Mouse (Mus musculus) erythroblast, embryonic 14.5 days (primary cell): ENCODE results near the gene Sgms1. TPM values are rescaled to one million over a fixed set of nuclear protein-coding genes. Genes with fewer than 3 reads are reported as not detected.

ENCODE experiments used
- H3K27me3 ChIP-seq: 2 replicates; pipeline ENCODE4 v1.6.1; 2012; ENCODE audit warnings: inconsistent platforms; ENCODE audit not compliant: control insufficient read depth
- H3K36me3 ChIP-seq: 2 replicates; pipeline ENCODE4 v1.6.1; 2012; ENCODE audit warnings: mild to moderate bottlenecking, inconsistent platforms; ENCODE audit not compliant: control insufficient read depth
- H3K4me1 ChIP-seq: 2 replicates; pipeline ENCODE4 v1.6.1; 2012; ENCODE audit warnings: inconsistent platforms; ENCODE audit not compliant: control insufficient read depth
- H3K4me3 ChIP-seq: replicated peaks from 2 replicates; pipeline ENCODE3; 2012; ENCODE audit warnings: moderate library complexity, mild to moderate bottlenecking, inconsistent platforms
- H3K9me3 ChIP-seq: 2 replicates; pipeline ENCODE4 v1.6.1; 2012; ENCODE audit warnings: low read length, inconsistent platforms, mixed read lengths; ENCODE audit not compliant: control insufficient read depth
- GATA1 ChIP-seq: IDR thresholded peaks from 2 replicates; pipeline ENCODE4 v1.6.1; 2012; ENCODE audit warnings: low read length, inconsistent platforms, mixed read lengths
- TAL1 ChIP-seq: IDR thresholded peaks from 3 replicates; pipeline ENCODE4 v1.6.1; 2012; ENCODE audit warnings: low read length, inconsistent platforms, mixed read lengths
- polyA plus RNA-seq: library from polyadenylated mRNA; stranded (reverse); fragments of >175 nt; gene quantifications from 2 replicates; pipeline ENCODE4 v1.2.3, GENCODE M21; 2012

Gene Sgms1
- polyA plus RNA-seq, 1 experiment: 0.28 TPM

DNA sequence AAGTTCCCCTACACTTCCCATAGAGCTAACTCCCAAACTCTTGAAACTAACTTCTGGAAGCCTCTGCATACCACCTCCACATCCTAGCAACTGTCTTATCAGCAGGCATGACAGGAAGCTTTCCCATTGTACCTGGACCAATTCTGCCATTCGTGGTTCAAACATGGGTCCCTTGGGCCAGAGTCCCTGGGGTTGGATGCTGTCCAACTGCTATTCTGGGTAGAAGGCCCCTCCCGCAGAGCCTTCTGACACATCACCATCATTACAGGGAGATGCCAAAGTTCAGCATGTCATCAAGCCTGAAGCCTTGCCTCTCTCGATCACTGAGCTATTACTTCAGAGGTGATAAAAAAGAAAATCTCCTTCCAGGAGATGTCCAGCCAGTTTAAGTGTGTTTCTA is 175.9 kb downstream of the Sgms1 start:
- no peak overlapping the region for H3K4me3 ChIP-seq
- H3K36me3 ChIP-seq: peaks cover 63% of the 10 kb centered on the region
- H3K4me1 ChIP-seq: peaks cover 60% of the 10 kb centered on the region
- TF ChIP-seq GATA1: no peak
- TF ChIP-seq TAL1: no peak
- no peaks in the 10 kb centered on the region for H3K27me3 ChIP-seq
- no peaks in the 10 kb centered on the region for H3K9me3 ChIP-seq

DNA sequence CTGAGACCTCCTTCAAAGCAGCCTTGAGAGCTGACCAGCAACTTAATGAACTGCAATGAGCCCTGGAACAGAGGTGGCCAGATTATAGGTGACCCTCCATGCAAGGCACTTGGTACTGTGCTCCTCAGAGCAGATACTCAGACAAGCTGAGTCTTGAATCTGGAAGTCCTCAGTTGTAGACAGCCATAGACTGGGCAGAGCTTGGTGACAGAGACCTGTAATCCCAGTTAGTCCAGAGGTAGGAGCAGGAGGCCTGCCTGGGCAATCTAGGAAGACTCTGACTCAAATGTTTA is 178.3 kb downstream of the Sgms1 start:
- no peaks in the 10 kb centered on the region for H3K9me3 ChIP-seq

DNA sequence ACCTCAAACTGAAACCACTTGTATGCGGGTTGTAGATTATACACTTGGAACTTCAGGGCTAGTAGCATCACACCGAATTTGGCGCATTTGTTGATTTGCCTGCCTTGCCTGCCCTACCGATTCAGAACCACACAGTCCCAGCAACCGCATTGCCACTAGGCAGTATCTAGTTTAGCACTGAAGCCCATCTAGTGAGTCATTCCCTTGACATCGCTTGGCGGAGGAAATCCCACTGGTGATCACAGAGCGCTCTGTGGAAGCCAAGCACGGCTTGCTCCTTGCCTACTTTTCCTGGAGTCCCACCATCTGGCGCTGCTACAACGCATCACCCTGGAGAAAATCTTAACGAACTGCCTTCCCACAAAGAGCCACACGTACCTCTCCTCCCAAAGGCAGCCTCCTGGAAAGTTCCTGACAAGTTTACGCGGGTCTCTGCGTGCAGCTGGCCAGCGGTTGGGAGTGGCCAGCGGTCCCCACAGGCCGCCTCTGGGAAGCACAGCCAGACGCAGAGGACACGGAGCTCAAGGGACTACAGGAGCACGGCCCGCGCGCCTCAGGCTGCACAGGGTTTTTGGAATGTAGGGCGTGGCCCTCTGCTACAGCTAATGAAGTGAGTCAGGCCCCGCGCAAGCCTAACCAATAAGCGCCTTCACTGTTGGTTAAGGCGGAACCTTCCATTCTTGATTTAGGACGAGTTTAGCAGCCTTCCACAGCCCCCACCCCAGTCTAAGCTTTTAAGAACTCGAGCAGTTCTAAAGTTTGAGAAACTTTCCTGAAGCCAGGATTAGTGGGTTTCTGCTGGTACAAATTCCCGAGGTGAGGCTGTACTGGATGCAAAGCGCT is 178.8 kb downstream of the Sgms1 start:
- TF ChIP-seq GATA1: no peak
- Histone ChIP-seq H3K36me3 (peaks cover 38% of the 10 kb centered on the region), H3K4me1 (peaks cover 47% of the 10 kb centered on the region), H3K9me3 (no peaks in the 10 kb centered on the region), H3K27me3 (no peaks in the 10 kb centered on the region), H3K4me3 (peak overlapping the region; percentile 62)

More for the DNA sequence above, 178.3 kb downstream of the Sgms1 start:
- peak overlapping the region; percentile 62 for H3K4me3 ChIP-seq
- peaks cover 47% of the 10 kb centered on the region for H3K4me1 ChIP-seq
- H3K27me3 ChIP-seq: no peaks in the 10 kb centered on the region
- TF ChIP-seq GATA1 (no peak), TAL1 (no peak)
- peaks cover 44% of the 10 kb centered on the region for H3K36me3 ChIP-seq

DNA sequence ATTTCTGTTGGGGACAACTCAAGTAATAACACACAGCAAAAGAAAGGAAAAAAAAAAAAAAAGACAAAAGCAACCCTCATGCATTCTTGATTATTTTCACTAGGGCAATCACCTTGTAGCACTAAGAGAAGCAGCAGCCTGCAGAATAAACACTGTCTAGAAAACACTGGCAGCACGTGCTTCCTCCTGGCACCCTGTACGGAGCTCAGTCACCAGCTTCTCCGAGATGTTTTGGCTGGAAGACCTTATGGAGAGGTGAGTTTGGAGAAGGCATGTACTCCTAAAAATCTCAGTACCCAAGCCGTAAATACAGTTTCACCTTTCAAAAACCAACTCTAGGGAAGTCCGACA is 179.4 kb downstream of the Sgms1 start:
- Histone ChIP-seq H3K9me3 (no peaks in the 10 kb centered on the region), H3K4me1 (peaks cover 44% of the 10 kb centered on the region), H3K27me3 (no peaks in the 10 kb centered on the region), H3K36me3 (peaks cover 32% of the 10 kb centered on the region), H3K4me3 (peak overlapping the region; percentile 62)
- TF ChIP-seq GATA1: no peak
- TF ChIP-seq TAL1: no peak

DNA sequence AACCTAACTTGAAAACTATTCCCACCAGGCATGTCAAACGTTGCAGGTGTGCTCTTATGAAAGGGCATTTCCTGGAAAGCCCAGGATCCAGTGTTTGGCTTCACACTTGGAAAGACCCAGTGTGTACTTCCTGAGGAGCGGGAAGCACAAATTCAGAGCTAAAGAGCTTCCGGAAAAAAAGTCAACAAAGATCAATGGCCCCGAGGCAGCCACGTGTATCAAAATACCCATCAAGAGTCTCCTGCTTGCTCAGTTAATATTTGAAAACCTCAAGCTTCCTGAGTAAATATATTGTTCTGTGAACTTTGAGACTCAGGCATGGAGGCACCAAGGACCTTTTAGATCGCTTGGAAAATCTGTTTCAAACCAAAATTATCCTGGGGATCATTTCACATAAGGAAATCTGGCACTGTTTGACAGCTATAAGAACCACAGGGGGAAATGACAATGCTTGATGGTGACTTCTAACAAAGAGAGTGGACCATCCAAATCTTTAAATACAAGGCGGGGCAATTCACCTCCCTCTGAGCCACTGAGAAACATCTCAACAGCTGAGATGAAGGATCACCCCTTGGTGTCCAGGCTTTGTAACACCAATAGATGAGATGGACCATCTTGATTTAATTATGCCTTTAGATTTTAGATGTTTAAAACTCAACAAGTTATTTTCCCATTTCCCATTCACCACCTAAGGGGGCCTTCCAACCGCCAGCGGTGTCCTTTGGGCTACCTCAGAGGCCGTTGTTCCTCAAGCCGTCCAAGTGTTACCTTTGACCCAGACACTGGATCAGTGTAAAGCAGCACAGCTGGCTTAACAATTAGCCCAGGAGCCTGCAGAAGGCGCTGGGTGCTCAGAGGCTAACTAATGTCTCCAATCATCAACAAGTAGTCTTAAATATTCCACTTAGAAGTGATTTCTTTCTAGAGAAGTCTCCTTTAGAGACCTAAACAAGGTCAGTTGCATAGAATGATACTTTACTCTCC is 187.1 kb downstream of the Sgms1 start:
- Histone ChIP-seq H3K4me1 (peaks cover 51% of the 10 kb centered on the region), H3K27me3 (no peaks in the 10 kb centered on the region), H3K4me3 (peak overlapping the region; percentile 36), H3K36me3 (peaks cover 46% of the 10 kb centered on the region), H3K9me3 (no peaks in the 10 kb centered on the region)
- TF ChIP-seq TAL1: no peak
- no peak for TF ChIP-seq GATA1

DNA sequence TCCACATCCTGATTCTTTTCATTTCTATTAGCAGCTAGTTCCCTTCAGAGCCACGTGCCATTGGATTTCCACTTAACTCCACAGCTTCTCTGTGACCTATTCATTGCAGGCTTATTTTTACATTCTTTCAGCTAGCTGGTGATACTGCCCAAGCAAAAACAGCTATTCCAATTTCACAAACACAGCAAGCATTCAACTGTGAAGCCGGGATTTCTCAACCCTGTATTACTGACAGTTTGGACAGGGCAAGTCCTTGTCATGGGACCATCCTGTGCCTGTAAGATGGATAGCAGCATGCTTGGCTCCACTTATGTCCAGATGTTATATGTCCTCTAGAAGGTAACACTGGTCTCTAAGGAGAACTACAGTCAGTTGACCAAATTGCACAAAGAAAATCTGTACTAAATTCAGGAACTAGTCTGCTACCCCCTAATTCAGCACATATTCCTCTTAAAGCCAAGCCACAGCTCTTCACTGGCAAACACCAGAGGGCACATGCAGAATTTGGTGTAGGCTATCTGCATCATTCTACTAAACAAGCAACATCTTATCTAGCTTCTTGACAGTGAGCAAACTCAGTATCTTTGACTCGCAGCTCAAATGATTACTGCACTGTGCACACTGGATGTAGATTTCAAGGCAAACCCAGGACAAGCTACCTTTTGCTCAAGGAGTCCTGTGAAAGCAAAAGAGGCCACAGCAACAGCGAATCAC is 189.5 kb downstream of the Sgms1 start:
- H3K4me1 ChIP-seq: peaks cover 70% of the 10 kb centered on the region
- no peak for TF ChIP-seq GATA1
- TF ChIP-seq TAL1: peak; percentile 17; the same call in 1 of the 3 replicates
- H3K9me3 ChIP-seq: no peaks in the 10 kb centered on the region
- H3K4me3 ChIP-seq: no peak overlapping the region
- no peaks in the 10 kb centered on the region for H3K27me3 ChIP-seq
- peaks cover 67% of the 10 kb centered on the region for H3K36me3 ChIP-seq

DNA sequence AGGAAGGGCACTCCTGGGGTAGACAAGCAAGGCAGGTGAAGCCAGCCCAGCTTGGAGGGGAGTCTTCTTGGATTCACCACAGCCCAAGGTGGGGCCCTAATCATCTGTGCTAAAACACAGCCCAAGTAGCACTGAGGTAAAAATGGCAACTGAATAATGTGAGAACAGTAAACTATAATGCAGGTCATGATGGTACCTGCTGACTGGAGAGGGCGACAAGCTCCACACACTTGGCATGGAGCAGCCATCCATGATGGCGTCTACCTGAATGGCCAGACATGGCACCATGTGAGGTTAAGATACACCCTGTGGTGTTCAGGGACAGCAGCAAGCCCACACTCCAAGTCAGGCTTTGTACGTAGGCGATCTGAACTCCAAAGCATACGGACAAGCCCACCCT is 190.4 kb downstream of the Sgms1 start:
- Histone ChIP-seq H3K27me3 (no peaks in the 10 kb centered on the region), H3K9me3 (no peaks in the 10 kb centered on the region), H3K36me3 (peaks cover 75% of the 10 kb centered on the region), H3K4me1 (peaks cover 74% of the 10 kb centered on the region), H3K4me3 (no peak overlapping the region)
- TF ChIP-seq TAL1: no peak
- no peak for TF ChIP-seq GATA1

DNA sequence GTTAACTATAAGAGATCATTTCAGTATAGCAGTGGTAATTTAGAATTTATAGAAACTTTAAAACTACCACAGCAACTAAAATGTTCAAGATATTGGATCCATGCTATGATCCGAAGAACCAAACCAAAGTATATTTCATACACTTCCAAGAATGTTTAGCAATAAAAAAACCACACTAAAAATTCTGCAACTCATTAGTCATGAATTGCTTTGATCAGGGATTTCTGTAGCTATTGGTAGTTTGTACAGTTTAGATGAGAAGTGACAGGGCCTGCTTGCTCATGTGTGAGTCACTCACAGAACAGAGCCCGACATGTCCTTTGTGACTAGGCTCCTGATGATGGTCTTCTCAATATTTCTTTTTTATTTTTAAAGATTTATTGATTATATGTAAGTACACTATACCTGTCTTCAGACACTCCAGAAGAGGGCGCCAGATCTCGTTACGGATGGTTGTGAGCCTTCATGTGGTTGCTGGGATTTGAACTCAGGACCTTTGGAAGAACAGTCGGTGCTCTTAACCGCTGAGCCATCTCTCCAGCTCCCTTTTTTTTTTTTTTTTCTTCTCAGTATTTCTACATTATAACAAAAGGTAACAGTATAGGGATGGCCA is 190.9 kb downstream of the Sgms1 start:
- Histone ChIP-seq H3K4me1 (peaks cover 76% of the 10 kb centered on the region), H3K9me3 (no peaks in the 10 kb centered on the region), H3K4me3 (no peak overlapping the region), H3K27me3 (no peaks in the 10 kb centered on the region), H3K36me3 (peaks cover 79% of the 10 kb centered on the region)
- TF ChIP-seq GATA1 (no peak), TAL1 (no peak)
